Mouse (Mus musculus) ES-Bruce4 (cell line): ENCODE data around the gene Ptprs.

ENCODE experiments used
- CTCF ChIP-seq: IDR thresholded peaks from one replicate; pipeline ENCODE4 v1.8.1; 2011; ENCODE audit warnings: low read depth, low read length
- EP300 ChIP-seq: IDR thresholded peaks from 2 replicates; pipeline ENCODE4 v1.6.1; 2011; ENCODE audit warnings: low read depth, low read length; ENCODE audit not compliant: insufficient read depth
- POLR2A ChIP-seq: IDR thresholded peaks from one replicate; pipeline ENCODE4 v1.8.1; 2011; ENCODE audit warnings: low read length; ENCODE audit not compliant: insufficient read depth

- no peak for TF ChIP-seq CTCF
- TF ChIP-seq POLR2A: no peak
- TF ChIP-seq EP300: no peak
Measured at GRCm38 (mm10) chr17:56477191-56477818, 1.0 kb upstream of the Ptprs start.
